Comparison of ENCODE assay signal across 8 mouse cellular contexts in genomic region chr7:25377100-25377700, GRCm38 (mm10). TPM values are rescaled to one million over a fixed set of nuclear protein-coding genes. Genes with fewer than 3 reads are reported as not detected.
DNase-seq lines count a peak whose midpoint lies in the region; ATAC-seq and TF ChIP-seq lines count a peak whose summit lies in the region.

No protein-coding gene starts in this region.

- peaks cover 10% of the 10 kb centered on the region for H3K36me3 ChIP-seq in neural tube, embryonic 15.5 days

- peaks cover 35% of the 10 kb centered on the region for H3K4me1 ChIP-seq in neural tube, embryonic 15.5 days

- peak overlapping the region; percentile 54 for H3K4me2 ChIP-seq in neural tube, embryonic 15.5 days

- peak overlapping the region; percentile 76 for H3K27ac ChIP-seq in layer of hippocampus, adult 2 months
- no peak overlapping the region for H3K27ac ChIP-seq in neural tube, embryonic 15.5 days (replicated peaks)

- WGBS in neural tube, embryonic 15.5 days = 38% methylated on average over 8 of the region's 8 CpGs

- DNase-seq in layer of hippocampus, adult 2 months (ENCODE audit: low spot score in 2 of 2) = no peak
- no peak for DNase-seq in layer of hippocampus, adult 8-10 months (ENCODE audit: low spot score in 2 of 2)
- peak; percentile 45 for DNase-seq in brain, adult 2 months (ENCODE audit: low read depth, low spot score)
- peak; percentile 23 for DNase-seq in induced T-regulatory cell, adult 2 months (ENCODE audit: low read depth)
- DNase-seq in cerebellum, postnatal 25 days = no peak
- no peak for DNase-seq in spleen, postnatal 36 days (ENCODE audit: low spot score in 2 of 2)

- H3K9ac ChIP-seq in neural tube, embryonic 15.5 days (replicated peaks) = peak overlapping the region; percentile 24

- TF ChIP-seq CTCF in layer of hippocampus, adult 2 months (conservative IDR thresholded peaks at IDR 0.05) = peak; percentile 62

- H3K27me3 ChIP-seq in neural tube, embryonic 15.5 days (replicated peaks) = no peaks in the 10 kb centered on the region

- H3K4me3 ChIP-seq in layer of hippocampus, adult 2 months = peak overlapping the region; percentile 67
- peak overlapping the region; percentile 37 for H3K4me3 ChIP-seq in neural tube, embryonic 15.5 days (replicated peaks)

- no peaks in the 10 kb centered on the region for H3K9me3 ChIP-seq in neural tube, embryonic 15.5 days (replicated peaks)

- ATAC-seq in neural tube, embryonic 15.5 days (ENCODE audit: low FRiP score) = peak; percentile 15
- ATAC-seq in monocyte, adult 5-6 weeks (replicated peaks; ENCODE audit: insufficient number of reproducible peaks, low FRiP score, low TSS enrichment, poor library complexity, severe bottlenecking) = no peak

RNA-seq across cellular contexts. Expression of gene Cnfn, which starts 7.7 kb away (rescaled TPM):
- total RNA-seq in layer of hippocampus, adult 2 months (2021) = not detected
- under 1 TPM in 1 of 4 experiments, not detected in 3; 0.73 TPM for total RNA-seq in layer of hippocampus, adult 8-10 months (2022)
- 0.54 and 2.3 TPM in 2 replicates for polyA plus RNA-seq in neural tube, embryonic 15.5 days (2015; fragmentation: Nextera tagmentation; extraction: Ambion mirVana)
- total RNA-seq in monocyte, adult 5-6 weeks (2017) = not detected in 3 replicates

RNA-seq across cellular contexts. Expression of gene Lipe, which starts 21.3 kb away (rescaled TPM):
- total RNA-seq in layer of hippocampus, adult 2 months (2021) = 1 to 10 TPM; 9.1 to 10.0 TPM
- 10 to 100 TPM in 1 of 4 experiments, 1 to 10 TPM in 3; 7.1 to 10.3 (median 9.0) TPM for total RNA-seq in layer of hippocampus, adult 8-10 months (2022)
- polyA plus RNA-seq in neural tube, embryonic 15.5 days (2015; fragmentation: Nextera tagmentation; extraction: Ambion mirVana) = 12.1 and 12.5 TPM in 2 replicates
- total RNA-seq in monocyte, adult 5-6 weeks (2017) = 19.5 to 19.9 TPM (median 19.7 TPM) in 3 replicates

RNA-seq across cellular contexts. Expression of gene Cxcl17, which starts 35.5 kb away (rescaled TPM):
- total RNA-seq in layer of hippocampus, adult 2 months (2021) = not detected
- total RNA-seq in layer of hippocampus, adult 8-10 months (2022) = not detected
- polyA plus RNA-seq in neural tube, embryonic 15.5 days (2015; fragmentation: Nextera tagmentation; extraction: Ambion mirVana) = 1.3 and 1.6 TPM in 2 replicates
- total RNA-seq in monocyte, adult 5-6 weeks (2017) = not detected in 3 replicates

Comparison
In these comparisons a context has a peak if more than half of its experiments do, and no peak if none do; other contexts are left out.
1. DNase-seq: peak in brain, adult 2 months (single experiment) and induced T-regulatory cell, adult 2 months (single experiment); none in layer of hippocampus, adult 2 months (0 of 2), layer of hippocampus, adult 8-10 months (0 of 2), cerebellum, postnatal 25 days (0 of 2) and spleen, postnatal 36 days (0 of 2).